Comparison of ENCODE assay signal across 8 mouse cellular contexts in genomic region chr9:121313656-121314374, GRCm38 (mm10). TPM values are rescaled to one million over a fixed set of nuclear protein-coding genes. Genes with fewer than 3 reads are reported as not detected.
DNase-seq lines count a peak whose midpoint lies in the region; ATAC-seq and TF ChIP-seq lines count a peak whose summit lies in the region.

No protein-coding gene starts in this region.

- WGBS in liver, embryonic 13.5 days (ENCODE audit: insufficient replicate concordance), result 2% methylated on average over 21 of the region's 21 CpGs

- peak; percentile 68 for DNase-seq in layer of hippocampus, adult 11-12 months (ENCODE audit: low spot score)
- no peak for DNase-seq in layer of hippocampus, postnatal 14 days (ENCODE audit: low spot score in 2 of 2)
- DNase-seq in embryo, embryonic 11.5 days (ENCODE audit: low read depth, low spot score), result peak; percentile 71
- peak; percentile 95 to 98 for DNase-seq in heart, adult 18-20 months
- peak; percentile 81 for DNase-seq in kidney, adult 11 months
- peak; percentile 43 for DNase-seq in liver, embryonic 13.5 days

- peak; percentile 45 for TF ChIP-seq POLR2A in myocyte (IDR thresholded peaks at IDR 0.05; ENCODE audit: insufficient read length, low read depth)
- TF ChIP-seq POLR2A in testis, adult 2 months (IDR thresholded peaks at IDR 0.05; ENCODE audit: control insufficient read depth, low read depth, low read length), result no peak

- H3K27ac ChIP-seq in liver, embryonic 13.5 days, result peak overlapping the region; percentile 30; the same call in 1 of the 2 replicates
- peak overlapping the region; percentile 46; the same call in 1 of the 2 replicates for H3K27ac ChIP-seq in testis, adult 2 months (ENCODE audit: control insufficient read depth, insufficient read depth, low read depth, low read length)

- H3K79me2 ChIP-seq in myocyte (ENCODE audit: control insufficient read depth, insufficient read depth), result peaks cover 72% of the 10 kb centered on the region

- 0 out of 2 replicates have a peak, but pooled peaks cover 3% of the 10 kb centered on the region for H3K36me3 ChIP-seq in liver, embryonic 13.5 days
- H3K36me3 ChIP-seq in myocyte (ENCODE audit: control insufficient read depth, insufficient read depth), result peaks cover 7% of the 10 kb centered on the region
- no peaks in the 10 kb centered on the region for H3K36me3 ChIP-seq in testis, adult 2 months (ENCODE audit: control insufficient read depth, insufficient read depth, low read length)

- peak overlapping the region; percentile 68 for H3K4me2 ChIP-seq in liver, embryonic 13.5 days
- H3K4me2 ChIP-seq in myocyte (ENCODE audit: low read depth), result peak overlapping the region; percentile 97

- ATAC-seq in liver, embryonic 13.5 days (ENCODE audit: low read depth), result peak; percentile 67

- H3K27me3 ChIP-seq in liver, embryonic 13.5 days, result no peaks in the 10 kb centered on the region
- H3K27me3 ChIP-seq in myocyte (ENCODE audit: control insufficient read depth, insufficient read depth, insufficient read length), result no peaks in the 10 kb centered on the region
- no peaks in the 10 kb centered on the region for H3K27me3 ChIP-seq in testis, adult 2 months (ENCODE audit: control insufficient read depth, insufficient read depth, low read length)

- H3K4me3 ChIP-seq in liver, embryonic 13.5 days (replicated peaks), result peak overlapping the region; percentile 37
- H3K4me3 ChIP-seq in myocyte, result peak overlapping the region; percentile 26
- peak overlapping the region; percentile 46 for H3K4me3 ChIP-seq in testis, adult 2 months (ENCODE audit: control insufficient read depth, low read depth, low read length)

- no peak for TF ChIP-seq CTCF in testis, adult 2 months (IDR thresholded peaks at IDR 0.05; ENCODE audit: control insufficient read depth, insufficient read depth, insufficient replicate concordance, low read depth, low read length)

- peaks cover 50% of the 10 kb centered on the region for H3K4me1 ChIP-seq in liver, embryonic 13.5 days (replicated peaks)
- H3K4me1 ChIP-seq in testis, adult 2 months (ENCODE audit: control insufficient read depth, insufficient read depth, low read length), result peaks cover 19% of the 10 kb centered on the region

- H3K9me3 ChIP-seq in liver, embryonic 13.5 days (replicated peaks), result no peaks in the 10 kb centered on the region

- H3K9ac ChIP-seq in liver, embryonic 13.5 days, result peak overlapping the region; percentile 20

- peak overlapping the region; percentile 2 for H3ac ChIP-seq in myocyte (ENCODE audit: control insufficient read depth, insufficient read length)

TF ChIP-seq in myocyte, 11 proteins besides CTCF, POLR2A, EP300 and RAD21:
- TF ChIP-seq MYOG (IDR thresholded peaks at IDR 0.05; ENCODE audit: control insufficient read depth in 1 of 3, insufficient read depth in 1 of 3, insufficient read length in 2 of 3, low read depth in 2 of 3) (peak in 2 of 3 experiments; percentile 23 to 73), USF1 (IDR thresholded peaks at IDR 0.05; ENCODE audit: low read depth) (peak; percentile 99), POLR2AphosphoS2 (IDR thresholded peaks at IDR 0.05; ENCODE audit: insufficient read length, low read depth) (peak; percentile 68), TCF3 (IDR thresholded peaks at IDR 0.05; ENCODE audit: insufficient read length, low read depth) (no peak), MYOD1 (IDR thresholded peaks at IDR 0.05; ENCODE audit: control insufficient read depth in 1 of 3, insufficient read length in 2 of 3, low read depth in 2 of 3) (peak in 2 of 3 experiments; percentile 88 to 91), TCF12 (IDR thresholded peaks at IDR 0.05; ENCODE audit: insufficient read depth, poor library complexity, severe bottlenecking) (peak; percentile 57)

RNA-seq across cellular contexts. Expression of gene Trak1, which starts 16.5 kb away (rescaled TPM):
- total RNA-seq in layer of hippocampus, postnatal 14 days (2021), result 100 to 1,000 TPM; 230 to 235 TPM
- 100 to 1,000 TPM; 294 to 298 TPM for total RNA-seq in heart, adult 18-20 months (2021)
- polyA plus RNA-seq in liver, embryonic 13.5 days (2015; fragmentation: Nextera tagmentation; extraction: Ambion mirVana), result 3.6 and 4.8 TPM in 2 replicates
- 60.8 TPM for polyA plus RNA-seq in myocyte (2012; fragmentation: generic; extraction: Trizol)
- polyA plus RNA-seq in testis, adult 2 months (2012; rRNA removed), result 22.2 and 23.1 TPM in 2 replicates

RNA-seq across cellular contexts. Expression of gene Ulk4, which starts 36.8 kb away (rescaled TPM):
- 1 to 10 TPM; 8.2 to 9.4 TPM for total RNA-seq in layer of hippocampus, postnatal 14 days (2021)
- under 1 TPM; 0.22 to 0.46 TPM for total RNA-seq in heart, adult 18-20 months (2021)
- 37.0 and 43.0 TPM in 2 replicates for polyA plus RNA-seq in liver, embryonic 13.5 days (2015; fragmentation: Nextera tagmentation; extraction: Ambion mirVana)
- 0.85 TPM for polyA plus RNA-seq in myocyte (2012; fragmentation: generic; extraction: Trizol)
- polyA plus RNA-seq in testis, adult 2 months (2012; rRNA removed), result 291 and 327 TPM in 2 replicates

Comparison
In these comparisons a context has a peak if more than half of its experiments do, and no peak if none do; other contexts are left out.
1. DNase-seq: peak in layer of hippocampus, adult 11-12 months (single experiment), embryo, embryonic 11.5 days (single experiment), heart, adult 18-20 months (2 of 2), kidney, adult 11 months (single experiment) and liver, embryonic 13.5 days (single experiment); none in layer of hippocampus, postnatal 14 days (0 of 2).
2. RNA of gene Ulk4, which starts 36.8 kb away (polyA plus RNA-seq): 291 to 327 TPM in testis, adult 2 months and 37.0 to 43.0 TPM in liver, embryonic 13.5 days; 0.85 TPM in myocyte (single experiment); every median in the first group is over 10 times any median in the second.
3. Peak in every context shown above with its lines, with median percentiles within 50 percentile points of each other: H3K4me3 ChIP-seq.